Mouse (Mus musculus) embryonic facial prominence, embryonic 10.5 days (tissue): ENCODE measurements around the gene Gab2. TPM values are rescaled to one million over a fixed set of nuclear protein-coding genes. Genes with fewer than 3 reads are reported as not detected.
A peak's percentile ranks its signal among the peaks of the same experiment; 100 is the strongest.

Source experiments
- DNase-seq: peaks from one replicate; pipeline ENCODE4 v3.0.0-alpha.2; 2017; ENCODE audit warnings: low spot score
- H3K27ac ChIP-seq: fragments of 300-500 bp; sonication (generic); replicated peaks from 2 replicates; pipeline ENCODE4 v1.5.1; 2016; ENCODE audit warnings: mild to moderate bottlenecking
- H3K27me3 ChIP-seq: fragments of 300-500 bp; sonication (generic); replicated peaks from 2 replicates; pipeline ENCODE4 v1.6.1; 2016; ENCODE audit warnings: low read depth, mild to moderate bottlenecking; ENCODE audit not compliant: poor library complexity, severe bottlenecking
- H3K36me3 ChIP-seq: fragments of 300-500 bp; sonication (generic); replicated peaks from 2 replicates; pipeline ENCODE4 v1.6.1; 2016; ENCODE audit warnings: mild to moderate bottlenecking, moderate library complexity
- H3K4me1 ChIP-seq: fragments of 300-500 bp; sonication (generic); 2 replicates; pipeline ENCODE4 v1.6.1; 2016
- H3K4me3 ChIP-seq: fragments of 300-500 bp; sonication (generic); 2 replicates; pipeline ENCODE4 v1.5.1; 2016; ENCODE audit warnings: mild to moderate bottlenecking, moderate library complexity
- H3K9me3 ChIP-seq: fragments of 300-500 bp; sonication (generic); 2 replicates; pipeline ENCODE4 v1.6.1; 2016; ENCODE audit warnings: mild to moderate bottlenecking
- WGBS: fragments of 180-500 bp; shearing (Covaris S2); methylation state at CpG from one replicate; pipeline ENCODE4 v1.1.7; 2016; 5-methylcytosine and 5-hydroxymethylcytosine counted together
- polyA plus RNA-seq: library from polyadenylated mRNA; unstranded; fragments of >200 nt; fragmentation: Nextera tagmentation; extraction: Ambion mirVana; gene quantifications from 2 replicates; pipeline ENCODE4 v1.2.1, GENCODE M21; 2016

The Gab2 gene
- polyA plus RNA-seq, 1 experiment from 2014 or later, result 7.0 TPM

GRCm38 (mm10) chr7:97079651-97080365 lies 1.6 kb upstream of the Gab2 start:
- no peaks in the 10 kb centered on the region for H3K9me3 ChIP-seq
- no peak overlapping the region for H3K4me3 ChIP-seq
- WGBS, result 75% methylated on average over 4 of the region's 4 CpGs
- no peaks in the 10 kb centered on the region for H3K36me3 ChIP-seq
- no peak overlapping the region for H3K27ac ChIP-seq
- H3K27me3 ChIP-seq, result no peaks in the 10 kb centered on the region; the same call in 1 of the 2 replicates
- DNase-seq, result no peak
- peaks cover 42% of the 10 kb centered on the region for H3K4me1 ChIP-seq

- peak overlapping the region; percentile 94 for H3K27ac ChIP-seq
- WGBS, result 29% methylated on average over 4 of the region's 4 CpGs
These were observed 655 bp upstream of the Gab2 start for GRCm38 (mm10) chr7:97080621-97081241.

GRCm38 (mm10) chr7:97081959-97082218 lies 503 bp downstream of the Gab2 start:
- peak; percentile 65 for DNase-seq
- Histone ChIP-seq H3K4me3 (peak overlapping the region; percentile 85), H3K27me3 (no peaks in the 10 kb centered on the region; the same call in 1 of the 2 replicates), H3K36me3 (no peaks in the 10 kb centered on the region), H3K27ac (peak overlapping the region; percentile 94), H3K9me3 (no peaks in the 10 kb centered on the region), H3K4me1 (peaks cover 35% of the 10 kb centered on the region)
- WGBS, result under 1% methylated on average over 36 of the region's 38 CpGs

More at GRCm38 (mm10) chr7:97080621-97081241, 655 bp upstream of the Gab2 start:
- H3K4me1 ChIP-seq, result peaks cover 39% of the 10 kb centered on the region
- no peaks in the 10 kb centered on the region for H3K9me3 ChIP-seq
- no peaks in the 10 kb centered on the region; the same call in 1 of the 2 replicates for H3K27me3 ChIP-seq
- no peak for DNase-seq
- peak overlapping the region; percentile 85 for H3K4me3 ChIP-seq
- H3K36me3 ChIP-seq, result no peaks in the 10 kb centered on the region

- peak; percentile 73 for DNase-seq
- Histone ChIP-seq H3K4me1 (peaks cover 30% of the 10 kb centered on the region), H3K27me3 (no peaks in the 10 kb centered on the region; the same call in 1 of the 2 replicates), H3K27ac (peak overlapping the region; percentile 94), H3K36me3 (no peaks in the 10 kb centered on the region), H3K9me3 (no peaks in the 10 kb centered on the region), H3K4me3 (peak overlapping the region; percentile 85)
- under 1% methylated on average over 40 of the region's 40 CpGs for WGBS
These were observed 1.1 kb downstream of the Gab2 start for GRCm38 (mm10) chr7:97082219-97083101.

DNA sequence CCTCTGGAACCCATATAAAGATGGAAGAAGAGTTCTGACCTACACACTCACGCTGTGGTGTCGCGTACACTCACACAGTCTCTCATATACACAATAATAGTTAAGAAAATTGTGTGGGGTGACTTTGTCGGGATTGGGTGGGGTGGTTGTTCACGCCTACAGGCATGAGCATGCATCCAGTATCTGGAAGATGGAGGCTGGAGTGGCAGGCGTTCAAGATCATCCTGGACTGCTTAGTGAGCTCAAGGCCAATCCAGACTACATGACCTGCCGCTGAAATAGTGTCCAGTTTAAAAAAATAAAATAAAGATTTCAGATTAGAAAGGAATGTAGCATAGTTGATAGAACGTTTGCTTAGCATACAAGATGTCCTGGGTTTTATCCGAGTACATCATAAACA lies 2.2 kb downstream of the Gab2 start:
- Histone ChIP-seq H3K36me3 (no peaks in the 10 kb centered on the region), H3K4me1 (peaks cover 30% of the 10 kb centered on the region), H3K27me3 (no peaks in the 10 kb centered on the region; the same call in 1 of the 2 replicates), H3K9me3 (no peaks in the 10 kb centered on the region), H3K4me3 (peak overlapping the region; percentile 85; the same call in 1 of the 2 replicates), H3K27ac (no peak overlapping the region)
- 81% methylated on average over 9 of the region's 9 CpGs for WGBS
- DNase-seq, result no peak

DNA sequence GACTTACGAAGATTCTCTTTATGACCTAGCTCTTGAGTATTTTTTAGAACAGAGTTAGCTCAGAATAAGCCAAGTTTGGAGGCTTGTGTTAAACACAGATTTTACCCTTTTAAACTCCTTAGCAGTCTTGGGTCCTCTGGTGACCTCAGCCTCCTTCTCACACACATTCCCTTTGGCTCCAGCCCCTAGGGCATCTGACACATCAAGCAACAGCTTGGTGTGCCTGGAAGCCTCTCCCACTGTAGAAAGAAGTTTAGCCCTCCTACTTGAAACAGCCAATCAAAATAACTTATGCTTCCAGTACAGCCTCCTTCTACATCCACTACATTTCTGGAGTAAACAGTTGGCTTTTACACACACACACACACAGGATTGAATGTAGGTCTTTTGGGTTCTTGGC lies 2.8 kb downstream of the Gab2 start:
- H3K9me3 ChIP-seq, result no peaks in the 10 kb centered on the region
- no peaks in the 10 kb centered on the region for H3K36me3 ChIP-seq
- H3K27ac ChIP-seq, result no peak overlapping the region
- no peaks in the 10 kb centered on the region for H3K27me3 ChIP-seq
- 93% methylated on average over 1 of the region's 1 CpGs for WGBS
- H3K4me1 ChIP-seq, result peaks cover 30% of the 10 kb centered on the region
- no peak for DNase-seq
- no peak overlapping the region for H3K4me3 ChIP-seq

GRCm38 (mm10) chr7:97085291-97085690 lies 3.9 kb downstream of the Gab2 start:
- H3K4me1 ChIP-seq, result peaks cover 28% of the 10 kb centered on the region
- H3K27ac ChIP-seq, result no peak overlapping the region
- 16% methylated on average over 4 of the region's 4 CpGs for WGBS
- H3K4me3 ChIP-seq, result no peak overlapping the region
- H3K36me3 ChIP-seq, result no peaks in the 10 kb centered on the region
- DNase-seq, result no peak
- no peaks in the 10 kb centered on the region for H3K27me3 ChIP-seq
- H3K9me3 ChIP-seq, result no peaks in the 10 kb centered on the region

DNA sequence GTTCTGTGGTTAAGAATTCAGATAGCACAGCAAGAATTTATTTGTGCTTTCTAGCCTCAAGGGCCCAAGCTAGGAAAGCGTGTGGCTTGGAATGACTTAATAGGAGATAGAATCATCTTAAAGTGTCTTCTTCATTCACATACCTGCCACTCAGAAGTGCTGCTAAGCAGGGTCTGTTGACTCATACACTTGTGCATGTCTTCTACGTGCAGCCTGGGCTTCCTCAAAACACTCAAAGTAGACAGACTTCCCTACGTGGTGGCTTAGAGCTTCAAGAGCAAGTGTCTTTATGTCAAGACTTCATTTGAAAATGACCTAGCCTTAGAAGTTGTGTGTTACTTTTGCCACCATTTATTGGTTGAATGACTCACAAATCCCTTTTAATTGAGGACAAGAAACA lies 12.9 kb downstream of the Gab2 start:
- no peak overlapping the region for H3K27ac ChIP-seq
- no peaks in the 10 kb centered on the region for H3K36me3 ChIP-seq
- no peak for DNase-seq
- WGBS, result 84% methylated on average over 3 of the region's 3 CpGs
- no peaks in the 10 kb centered on the region for H3K27me3 ChIP-seq
- no peak overlapping the region for H3K4me3 ChIP-seq
- no peaks in the 10 kb centered on the region for H3K4me1 ChIP-seq
- H3K9me3 ChIP-seq, result no peaks in the 10 kb centered on the region

- Histone ChIP-seq H3K9me3 (no peaks in the 10 kb centered on the region), H3K27ac (no peak overlapping the region), H3K27me3 (no peaks in the 10 kb centered on the region), H3K36me3 (no peaks in the 10 kb centered on the region), H3K4me3 (no peak overlapping the region), H3K4me1 (no peaks in the 10 kb centered on the region)
- WGBS, result 90% methylated on average over 3 of the region's 3 CpGs
- DNase-seq, result no peak
These were observed 26.7 kb downstream of the Gab2 start for GRCm38 (mm10) chr7:97108119-97108518.

GRCm38 (mm10) chr7:97128949-97129348 lies 47.6 kb downstream of the Gab2 start:
- no peak for DNase-seq
- Histone ChIP-seq H3K9me3 (no peaks in the 10 kb centered on the region), H3K4me3 (no peak overlapping the region), H3K27me3 (no peaks in the 10 kb centered on the region), H3K27ac (no peak overlapping the region), H3K4me1 (peaks cover 4% of the 10 kb centered on the region; the same call in 1 of the 2 replicates), H3K36me3 (peaks cover 7% of the 10 kb centered on the region)
- WGBS, result 48% methylated on average over 1 of the region's 1 CpGs

- H3K27ac ChIP-seq, result no peak overlapping the region
- H3K9me3 ChIP-seq, result peaks cover 7% of the 10 kb centered on the region; the same call in 1 of the 2 replicates
- DNase-seq, result no peak
- H3K4me3 ChIP-seq, result no peak overlapping the region
- 81% methylated on average over 3 of the region's 3 CpGs for WGBS
- H3K36me3 ChIP-seq, result peaks cover 8% of the 10 kb centered on the region
- no peaks in the 10 kb centered on the region for H3K27me3 ChIP-seq
- no peaks in the 10 kb centered on the region for H3K4me1 ChIP-seq
These were observed 55.1 kb downstream of the Gab2 start for GRCm38 (mm10) chr7:97136453-97136852.

DNA sequence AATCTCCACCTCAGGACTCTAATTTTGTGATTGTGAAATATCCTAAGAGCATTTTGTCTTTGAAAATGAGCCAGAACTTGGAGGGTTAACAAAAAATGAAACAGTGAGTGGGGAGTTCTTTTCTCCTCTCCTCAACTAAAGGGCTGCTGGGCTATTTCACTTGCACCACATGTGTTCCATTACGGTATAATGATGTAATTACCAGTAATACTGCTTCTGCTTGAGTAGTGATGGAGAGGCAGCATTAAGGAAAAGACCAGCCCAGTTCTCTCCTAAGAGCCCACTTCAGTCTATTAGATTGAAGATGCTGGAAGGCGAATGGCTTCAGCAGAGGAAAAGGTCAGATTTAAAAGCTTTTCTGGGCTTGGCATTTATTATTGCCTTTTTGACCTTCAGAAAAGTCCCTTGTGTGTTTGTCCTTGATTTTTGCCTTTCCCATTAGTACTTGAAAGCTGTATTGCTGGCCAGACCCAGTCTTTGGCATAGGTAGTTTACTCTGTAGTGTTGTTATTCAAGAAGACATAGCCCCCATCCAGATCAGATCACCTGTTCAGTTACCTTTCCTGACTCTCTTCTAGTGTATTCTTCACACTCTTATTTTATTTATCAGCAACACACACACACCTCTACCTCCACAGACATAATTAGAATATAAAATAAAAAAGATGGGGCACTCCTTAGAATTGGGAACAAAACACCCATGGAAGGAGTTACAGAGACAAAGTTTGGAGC lies 69.9 kb downstream of the Gab2 start:
- H3K4me1 ChIP-seq, result peaks cover 17% of the 10 kb centered on the region
- no peak overlapping the region for H3K27ac ChIP-seq
- H3K4me3 ChIP-seq, result no peak overlapping the region
- DNase-seq, result no peak
- H3K9me3 ChIP-seq, result no peaks in the 10 kb centered on the region
- H3K27me3 ChIP-seq, result no peaks in the 10 kb centered on the region
- no peaks in the 10 kb centered on the region for H3K36me3 ChIP-seq
- WGBS, result 51% methylated on average over 2 of the region's 2 CpGs
